Mouse (Mus musculus) megakaryocyte, embryonic 14.5 days (primary cell): Measurements from ENCODE around the gene Sun1. TPM values are rescaled to one million over a fixed set of nuclear protein-coding genes. Genes with fewer than 3 reads are reported as not detected.

Experiments used
- H3K27me3 ChIP-seq: replicated peaks from 2 replicates; pipeline ENCODE3; 2012; ENCODE audit warnings: inconsistent platforms
- H3K36me3 ChIP-seq: replicated peaks from 2 replicates; pipeline ENCODE3; 2012; ENCODE audit warnings: low read length, inconsistent platforms, mixed read lengths
- H3K4me1 ChIP-seq: 2 replicates; pipeline ENCODE4 v1.6.1; 2012; ENCODE audit warnings: inconsistent platforms
- H3K4me3 ChIP-seq: replicated peaks from 2 replicates; pipeline ENCODE3; 2012; ENCODE audit warnings: moderate library complexity, mild to moderate bottlenecking, inconsistent platforms
- H3K9me3 ChIP-seq: 2 replicates; pipeline ENCODE4 v1.6.1; 2012; ENCODE audit warnings: inconsistent platforms
- FLI1 ChIP-seq: IDR thresholded peaks from 2 replicates; pipeline ENCODE4 v1.6.1; 2012; ENCODE audit warnings: low read length, inconsistent platforms, mixed read lengths
- GATA1 ChIP-seq: IDR thresholded peaks from 3 replicates; pipeline ENCODE4 v1.6.1; 2012; ENCODE audit warnings: mixed read lengths, low read length, inconsistent platforms, borderline replicate concordance
- polyA plus RNA-seq: library from polyadenylated mRNA; stranded (reverse); fragments of >175 nt; gene quantifications from 2 replicates; pipeline ENCODE4 v1.2.3, GENCODE M21; 2012; ENCODE audit warnings: low replicate concordance; ENCODE audit not compliant: insufficient read depth

Sun1 gene
- polyA plus RNA-seq, 1 experiment: 3.4 TPM

DNA sequence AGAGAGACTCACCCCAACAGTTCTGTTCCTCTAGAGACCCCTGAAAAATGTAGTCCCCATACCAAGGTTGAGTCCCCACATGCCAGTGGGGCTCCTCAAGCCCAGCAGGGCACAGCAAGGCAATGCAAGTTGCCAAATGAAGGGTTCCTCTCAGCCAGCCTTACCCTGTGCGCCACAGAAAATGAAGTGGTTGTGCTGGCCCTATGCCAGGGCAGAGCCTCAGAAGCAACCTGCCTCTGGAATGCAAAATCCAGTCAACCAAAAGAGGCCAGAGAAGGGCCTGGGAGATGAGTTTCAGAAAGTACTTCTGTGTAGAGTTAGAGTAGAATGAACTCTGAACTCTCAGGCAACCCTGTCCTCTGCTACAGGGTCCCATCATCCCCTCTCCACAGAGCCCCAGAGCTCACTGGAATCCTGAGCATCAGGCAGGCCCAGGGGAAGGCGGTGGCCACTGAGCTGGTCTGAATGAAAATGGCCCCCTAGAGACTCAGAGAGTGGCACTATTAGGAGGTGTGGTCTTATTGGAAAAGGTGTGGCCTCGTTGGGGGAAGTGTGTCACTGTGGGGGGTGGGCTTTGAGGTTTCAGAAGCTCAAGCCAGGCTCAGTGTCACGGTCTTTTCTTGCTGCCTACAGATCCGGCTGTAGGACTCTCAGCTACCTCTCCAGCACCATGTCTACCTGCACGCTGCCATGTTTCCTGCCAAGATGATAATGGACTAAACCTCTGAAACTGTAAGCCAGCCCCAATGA, 91.5 kb downstream of the Sun1 start:
- Histone ChIP-seq H3K4me3 (no peak overlapping the region), H3K4me1 (peaks cover 81% of the 10 kb centered on the region), H3K9me3 (peaks cover 22% of the 10 kb centered on the region), H3K27me3 (no peaks in the 10 kb centered on the region), H3K36me3 (peaks cover 82% of the 10 kb centered on the region)
- TF ChIP-seq GATA1: no peak

- H3K4me3 ChIP-seq: peak overlapping the region; percentile 50
- H3K27me3 ChIP-seq: no peaks in the 10 kb centered on the region
- TF ChIP-seq GATA1: no peak
- no peak for TF ChIP-seq FLI1
- peaks cover 22% of the 10 kb centered on the region for H3K9me3 ChIP-seq
- H3K36me3 ChIP-seq: peaks cover 95% of the 10 kb centered on the region
- H3K4me1 ChIP-seq: peaks cover 81% of the 10 kb centered on the region
Observed at GRCm38 (mm10) chr5:139294089-139294488, 93.7 kb downstream of the Sun1 start.

GRCm38 (mm10) chr5:139297092-139297491, 96.7 kb downstream of the Sun1 start:
- Histone ChIP-seq H3K4me1 (peaks cover 87% of the 10 kb centered on the region), H3K36me3 (peaks cover 86% of the 10 kb centered on the region), H3K27me3 (no peaks in the 10 kb centered on the region), H3K9me3 (peaks cover 22% of the 10 kb centered on the region), H3K4me3 (no peak overlapping the region)
- TF ChIP-seq GATA1 (no peak), FLI1 (no peak)

GRCm38 (mm10) chr5:139297745-139298144, 97.3 kb downstream of the Sun1 start:
- TF ChIP-seq GATA1 (no peak), FLI1 (no peak)
- no peaks in the 10 kb centered on the region for H3K27me3 ChIP-seq
- no peak overlapping the region for H3K4me3 ChIP-seq
- H3K9me3 ChIP-seq: peaks cover 22% of the 10 kb centered on the region
- H3K4me1 ChIP-seq: peaks cover 87% of the 10 kb centered on the region
- H3K36me3 ChIP-seq: peaks cover 86% of the 10 kb centered on the region

Other genes starting within 250 kb of the Sun1 start
- gene Pdgfa, start 203.3 kb upstream of the Sun1 start, polyA plus RNA-seq: 18.0 and 19.1 TPM in 2 replicates
- gene Prkar1b, start 50.6 kb upstream of the Sun1 start, polyA plus RNA-seq: 1.4 TPM in 1 of 2 replicates, not detected in the other
- gene Dnaaf5, start 50.4 kb upstream of the Sun1 start, polyA plus RNA-seq: 196 and 533 TPM in 2 replicates
- 55.5 and 58.7 TPM in 2 replicates for gene Get4, start 51.7 kb downstream of the Sun1 start, polyA plus RNA-seq
- gene Adap1, start 125.0 kb downstream of the Sun1 start, polyA plus RNA-seq: 25.6 and 59.2 TPM in 2 replicates
- 51.4 and 67.9 TPM in 2 replicates for gene Cox19, start 150.8 kb downstream of the Sun1 start, polyA plus RNA-seq
- gene Cyp2w1, start 152.0 kb downstream of the Sun1 start, polyA plus RNA-seq: not detected in 2 replicates
- 54.8 and 69.9 TPM in 2 replicates for gene Gpr146, start 177.1 kb downstream of the Sun1 start, polyA plus RNA-seq
- gene C130050O18Rik, start 204.6 kb downstream of the Sun1 start, polyA plus RNA-seq: 1.8 TPM in 1 of 2 replicates, not detected in the other
- gene Gper1, start 222.5 kb downstream of the Sun1 start, polyA plus RNA-seq: not detected in 2 replicates